In genomic region chr2:180334551-180334986, GRCm38 (mm10) we compare ENCODE assay signal across 8 mouse cellular contexts. TPM values are rescaled to one million over a fixed set of nuclear protein-coding genes. Genes with fewer than 3 reads are reported as not detected.
A peak's percentile ranks its signal among the peaks of the same experiment; 100 is the strongest.
DNase-seq lines count a peak whose midpoint lies in the region; ATAC-seq and TF ChIP-seq lines count a peak whose summit lies in the region.

Gene Gata5 (minus strand): TSS chr2:180334699.

- peak within 1 kb of the TSS; percentile 68 to 75 for H3K4me3 ChIP-seq in heart, embryonic 14.5 days (ENCODE audit: control insufficient read depth in 1 of 2, insufficient read depth in 1 of 2, low read depth in 1 of 2, low read length in 2 of 2)
- H3K4me3 ChIP-seq in left cerebral cortex, adult 2 months: no peak within 1 kb of the TSS

- H3K27ac ChIP-seq in heart, embryonic 14.5 days (replicated peaks in 1 of 2; ENCODE audit: control insufficient read depth in 1 of 2, insufficient read depth in 1 of 2, low read depth in 2 of 2, low read length in 2 of 2): peak within 1 kb of the TSS; percentile 82 to 84
- no peak within 1 kb of the TSS for H3K27ac ChIP-seq in left cerebral cortex, adult 2 months

- H3K4me1 ChIP-seq in heart, embryonic 14.5 days (ENCODE audit: control insufficient read depth in 2 of 2, insufficient read depth in 2 of 2, low read length in 2 of 2): peaks cover 54 to 67% of the 10 kb centered on the region in 2 experiments

- DNase-seq in adrenal gland, adult 2 months: peak; percentile 38
- no peak for DNase-seq in adrenal gland, adult 8-10 months
- peak; percentile 52 for DNase-seq in kidney, postnatal 14 days
- peak; percentile 65 for DNase-seq in lung, postnatal 25 days (ENCODE audit: low spot score)
- DNase-seq in urinary bladder, adult 18-20 months (ENCODE audit: low spot score in 2 of 2): peak; percentile 50 to 76
- DNase-seq in left cerebral cortex, adult 2 months (ENCODE audit: extremely low spot score in 1 of 2, low spot score in 2 of 2): no peak
- DNase-seq in left cerebral cortex, adult 8-10 months (ENCODE audit: low spot score in 2 of 2): no peak

- peak within 1 kb of the TSS; percentile 89 for H3K9ac ChIP-seq in heart, embryonic 14.5 days (ENCODE audit: low read length)

- no peaks in the 10 kb centered on the region for H3K9me3 ChIP-seq in heart, embryonic 14.5 days (ENCODE audit: control insufficient read depth, low read length)

- H3K4me2 ChIP-seq in heart, embryonic 14.5 days (ENCODE audit: low read length): peak within 1 kb of the TSS; percentile 87

- no peak for TF ChIP-seq CTCF in left cerebral cortex, adult 2 months (IDR thresholded peaks at IDR 0.05)

- under 1% methylated on average over 27 of the region's 33 CpGs for WGBS in heart, embryonic 14.5 days

- no peaks in the 10 kb centered on the region for H3K36me3 ChIP-seq in heart, embryonic 14.5 days (ENCODE audit: control insufficient read depth, insufficient read depth, low read length)

- peak; percentile 83 for ATAC-seq in heart, embryonic 14.5 days (ENCODE audit: insufficient number of reproducible peaks, insufficient read depth, low FRiP score, low read depth)

- H3K27me3 ChIP-seq in heart, embryonic 14.5 days (ENCODE audit: control insufficient read depth, insufficient read depth, low read length): no peaks in the 10 kb centered on the region

- intact Hi-C loops in left cerebral cortex, adult 2 months (cut with DNase I): no loop called here

RNA-seq across cellular contexts. Expression of gene Gata5, which starts in this region (rescaled TPM):
- total RNA-seq in adrenal gland, adult 2 months (2021): under 1 TPM; 0.09 to 0.28 TPM
- polyA plus RNA-seq in adrenal gland, adult 2 months (2012; rRNA removed): 0.25 and 0.31 TPM in 2 replicates
- under 1 TPM in 2 of 4 experiments, not detected in 2; 0.07 to 0.09 TPM for total RNA-seq in adrenal gland, adult 8-10 months (2022)
- polyA plus RNA-seq in heart, embryonic 14.5 days (2014; fragmentation: Nextera tagmentation; extraction: Ambion mirVana): 7.3 and 9.7 TPM in 2 replicates
- total RNA-seq in left cerebral cortex, adult 2 months (2021): not detected
- not detected for total RNA-seq in left cerebral cortex, adult 8-10 months (2022)

Comparison
In these comparisons a context has a peak if more than half of its experiments do, and no peak if none do; other contexts are left out.
1. Peak in DNase-seq in adrenal gland, adult 2 months; RNA of the gene not detected or under 1 TPM.
2. DNase-seq: peak in kidney, postnatal 14 days (single experiment), lung, postnatal 25 days (single experiment) and urinary bladder, adult 18-20 months (2 of 2); none in adrenal gland, adult 8-10 months (single experiment), left cerebral cortex, adult 2 months (0 of 2) and left cerebral cortex, adult 8-10 months (0 of 2).